Mouse (Mus musculus) thymus, postnatal 0 days (tissue): ENCODE measurements around the gene Xylb. TPM values are rescaled to one million over a fixed set of nuclear protein-coding genes. Genes with fewer than 3 reads are reported as not detected.

Experiments used
- DNase-seq: peaks from one replicate; pipeline ENCODE4 v3.0.0-alpha.2; 2015; ENCODE audit warnings: low spot score
- polyA plus RNA-seq: library from polyadenylated mRNA; unstranded; fragments of >200 nt; fragmentation: Nextera tagmentation; extraction: Ambion mirVana; gene quantifications from 2 replicates; pipeline ENCODE4 v1.2.1, GENCODE M21; 2015

Gene Xylb
- 0.99 and 1.5 TPM in 2 replicates for polyA plus RNA-seq

DNA sequence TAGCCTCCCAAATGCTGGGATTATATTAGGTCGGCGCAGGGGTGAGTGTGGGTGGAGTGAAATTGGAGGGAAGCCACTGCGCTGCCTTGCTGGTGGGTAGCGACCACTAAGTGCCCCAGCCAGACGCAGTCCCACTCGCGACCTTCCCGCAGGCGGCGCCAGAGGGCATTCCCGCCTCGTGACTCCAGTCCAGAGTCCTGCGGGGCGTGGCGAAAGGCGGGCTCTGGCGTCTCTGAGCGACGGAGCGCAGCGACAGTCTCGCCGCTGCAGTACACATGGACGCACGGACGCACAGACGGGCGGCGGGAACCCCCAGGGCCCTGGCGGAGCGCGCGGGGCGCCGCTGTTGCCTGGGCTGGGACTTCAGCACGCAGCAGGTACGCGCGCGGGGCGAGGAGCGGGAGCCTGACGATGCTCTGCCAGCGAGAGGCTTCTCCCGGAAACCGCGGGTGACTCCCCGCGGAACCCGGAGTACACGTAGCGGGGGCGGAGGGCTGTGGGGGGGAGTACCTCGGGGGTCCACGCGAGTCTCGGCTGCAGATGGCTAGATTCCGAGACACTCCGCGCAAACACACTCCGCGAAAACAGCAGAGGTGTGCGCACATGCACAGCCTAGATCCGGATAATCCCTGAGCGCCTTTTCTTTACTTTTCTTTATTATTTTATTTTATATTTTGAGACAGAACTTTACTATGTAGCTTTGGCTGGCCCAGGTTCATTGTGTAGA is at the start of gene Xylb:
Gene Xylb (plus strand): TSS at position 51 of the 727 bp plus-strand sequence.
- DNase-seq, result peak; percentile 76

DNA sequence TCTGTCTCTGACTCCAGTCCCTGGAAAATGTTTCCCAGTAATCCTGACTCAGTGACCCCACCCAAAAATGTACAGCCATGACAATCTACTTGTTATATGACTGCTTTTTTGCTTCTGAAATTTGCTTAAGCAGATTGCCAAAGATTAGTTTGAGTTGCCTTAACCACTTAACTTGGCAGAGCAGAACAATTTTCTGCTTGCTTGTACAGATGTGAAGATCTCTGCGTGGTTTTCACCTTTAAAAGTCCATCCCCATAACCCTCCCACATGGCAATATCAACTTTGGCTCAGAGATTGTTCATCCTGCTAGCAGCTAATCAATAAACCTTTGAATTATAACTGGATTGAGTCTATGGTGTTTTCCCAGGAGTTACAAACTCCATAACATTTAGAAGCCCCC is 48.1 kb upstream of the Xylb start:
- DNase-seq, result no peak

DNA sequence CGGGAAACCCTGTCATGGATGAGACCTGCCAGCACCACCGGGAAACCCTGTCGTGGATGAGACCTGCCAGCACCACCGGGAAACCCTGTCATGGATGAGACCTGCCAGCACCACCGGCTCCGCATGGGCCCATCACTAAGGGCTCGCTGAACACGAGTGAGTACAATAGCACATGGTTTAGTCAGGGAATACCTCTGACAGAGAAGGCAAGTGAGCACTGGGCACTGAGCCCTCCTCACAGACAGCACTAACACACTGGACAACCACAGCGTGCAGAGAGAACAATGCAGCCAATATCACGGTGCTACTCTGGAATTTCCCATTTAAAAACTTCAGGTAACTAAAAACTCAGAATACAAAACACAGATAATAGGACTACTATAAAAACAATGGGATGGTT is 44.1 kb upstream of the Xylb start:
- DNase-seq, result no peak

DNA sequence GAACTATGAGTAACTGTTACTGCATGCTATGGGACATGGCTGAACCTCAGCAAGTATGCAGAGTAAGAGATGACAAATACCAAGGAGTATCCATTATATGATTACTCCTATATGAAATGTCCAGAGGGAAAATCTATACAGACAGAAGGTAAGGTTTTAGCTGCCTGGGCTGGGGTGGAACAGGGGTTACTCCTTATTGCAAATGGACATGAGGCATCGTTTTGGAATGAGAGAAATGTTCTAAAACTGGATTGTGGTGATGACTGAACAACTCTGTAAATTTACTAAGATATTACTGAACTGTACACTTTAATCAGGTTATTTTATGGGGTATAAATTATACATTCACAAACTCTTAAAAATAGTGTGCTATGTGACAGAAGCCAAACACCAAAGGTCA is 38.3 kb upstream of the Xylb start:
- no peak for DNase-seq

DNA sequence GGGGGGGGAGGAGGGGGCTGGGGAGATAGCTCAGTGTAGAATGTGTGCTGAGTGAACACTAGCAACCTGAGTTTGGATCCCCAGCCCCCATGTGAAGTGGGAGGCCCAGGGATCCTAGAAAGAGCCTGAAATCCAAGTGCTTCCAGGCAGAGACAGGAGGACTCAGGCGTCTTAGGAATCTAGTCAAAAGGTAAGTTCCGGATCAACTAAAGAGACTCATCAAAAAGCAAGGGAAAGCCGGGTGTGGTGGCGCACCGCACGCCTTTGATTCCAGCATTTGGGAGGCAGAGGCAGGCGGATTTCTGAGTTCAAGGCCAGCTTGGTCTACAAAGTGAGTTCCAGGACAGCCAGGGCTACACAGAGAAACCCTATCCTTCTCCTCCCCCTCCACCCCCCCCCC is 36.7 kb upstream of the Xylb start:
- DNase-seq, result no peak

DNA sequence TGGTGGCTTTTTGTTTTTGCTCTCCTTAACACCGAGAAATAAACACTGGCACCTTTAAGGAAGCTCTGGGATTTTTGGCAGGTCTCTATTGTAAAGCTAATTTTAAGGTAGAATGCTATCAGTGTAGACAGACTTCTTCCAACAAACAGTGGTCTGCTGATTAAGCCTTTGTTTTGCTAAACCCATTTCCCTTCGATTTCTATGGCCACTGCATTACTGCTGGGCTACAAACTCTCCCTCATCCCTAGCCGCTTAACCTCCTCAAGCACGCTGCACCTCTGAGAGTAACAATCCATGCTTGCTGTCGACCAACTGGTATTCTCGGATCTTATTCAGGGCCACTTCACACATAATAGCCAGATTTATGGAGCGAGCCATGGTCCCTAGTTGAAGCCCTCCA is 36.2 kb upstream of the Xylb start:
- DNase-seq, result no peak

DNA sequence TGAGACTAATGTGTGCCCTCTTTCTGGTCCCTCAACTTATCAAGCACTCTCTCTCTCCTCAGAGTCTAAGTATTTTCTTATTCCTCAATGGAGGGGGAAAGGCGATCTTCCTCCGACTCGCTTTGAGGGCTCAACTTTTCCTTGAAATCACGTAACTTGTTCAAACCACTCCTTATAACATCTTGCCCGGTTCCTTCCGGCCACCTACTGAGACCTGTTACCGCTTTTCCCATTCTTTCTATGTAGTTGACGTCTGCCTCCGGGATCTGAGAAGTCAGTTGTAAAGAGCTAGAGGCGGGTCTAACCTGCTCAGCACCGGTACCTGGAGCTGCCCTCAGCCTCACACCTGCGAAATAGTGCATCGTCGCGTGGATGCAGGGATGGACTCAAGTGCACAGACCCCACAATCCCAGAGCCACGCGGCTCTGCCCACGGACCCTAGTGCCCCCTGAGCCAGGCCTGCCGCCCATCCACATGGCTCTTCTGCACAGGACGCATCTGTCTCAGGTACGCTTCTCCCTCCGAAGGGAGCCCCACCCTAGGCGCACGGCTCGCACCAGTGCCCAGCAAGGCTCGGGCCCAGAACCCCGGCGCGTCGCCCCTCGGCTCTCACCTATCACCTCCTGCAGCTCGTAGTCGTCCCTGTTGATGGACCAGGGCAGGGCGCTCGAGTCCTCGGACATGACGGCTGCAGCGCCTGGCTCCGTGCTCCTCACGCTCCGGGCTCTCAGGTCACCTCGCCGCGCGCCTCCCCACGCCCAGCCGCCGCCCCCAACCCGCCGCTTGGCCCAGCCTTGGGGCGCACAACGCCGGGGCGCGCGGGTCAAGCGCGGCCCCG is 35.6 kb upstream of the Xylb start:
- peak; percentile 11 for DNase-seq

DNA sequence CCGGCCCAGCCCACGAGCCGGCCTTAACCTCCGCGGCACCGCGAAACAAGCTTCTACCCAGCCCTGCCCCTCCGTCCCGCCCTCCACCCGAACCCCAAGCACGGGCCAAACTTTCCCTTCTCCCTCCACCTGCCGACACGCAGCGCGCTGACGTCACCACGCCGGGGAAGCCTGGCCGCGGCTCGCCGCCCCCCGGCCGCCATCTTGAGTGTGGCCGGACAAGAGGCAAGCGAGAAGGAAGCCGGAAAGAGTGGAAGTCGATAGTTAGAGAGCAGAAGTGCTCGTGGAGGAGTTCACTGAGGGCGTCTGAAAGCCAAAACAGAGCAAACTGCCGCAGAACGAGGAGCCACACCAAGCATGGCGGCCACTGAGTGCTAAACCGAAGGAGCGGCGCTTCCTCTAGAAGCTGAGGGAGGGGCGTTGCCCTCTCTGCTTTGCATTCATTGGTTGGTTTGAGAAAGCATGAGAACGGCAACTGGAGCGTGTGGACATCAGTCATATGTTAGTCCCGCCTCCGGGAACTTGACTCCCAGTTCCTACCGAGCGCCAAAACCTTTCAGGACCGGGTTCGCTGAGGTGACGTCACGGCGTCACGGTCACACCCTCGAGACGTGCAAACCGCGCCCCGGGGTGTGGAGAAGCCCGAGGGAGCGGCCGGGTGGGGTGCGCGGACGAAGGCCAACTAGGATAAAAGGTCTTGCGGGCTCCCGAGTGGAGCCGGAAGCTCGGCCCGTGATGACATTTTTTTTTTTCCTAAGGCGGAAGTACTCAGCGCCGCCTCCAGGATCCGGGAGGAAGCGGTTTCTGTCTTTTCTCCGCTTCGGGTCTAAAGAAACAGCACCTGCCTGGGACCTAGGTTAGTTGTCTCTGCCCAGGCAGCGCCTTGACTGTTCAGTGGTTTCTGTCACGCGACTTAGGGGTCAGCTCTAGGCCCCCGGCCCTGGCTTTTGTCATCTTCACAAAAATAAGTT is 34.6 kb upstream of the Xylb start, which contains the start of gene Oxsr1:
Gene Oxsr1 (minus strand): TSS at position 139 of the 971 bp plus-strand sequence.
- peak; percentile 99 for DNase-seq

DNA sequence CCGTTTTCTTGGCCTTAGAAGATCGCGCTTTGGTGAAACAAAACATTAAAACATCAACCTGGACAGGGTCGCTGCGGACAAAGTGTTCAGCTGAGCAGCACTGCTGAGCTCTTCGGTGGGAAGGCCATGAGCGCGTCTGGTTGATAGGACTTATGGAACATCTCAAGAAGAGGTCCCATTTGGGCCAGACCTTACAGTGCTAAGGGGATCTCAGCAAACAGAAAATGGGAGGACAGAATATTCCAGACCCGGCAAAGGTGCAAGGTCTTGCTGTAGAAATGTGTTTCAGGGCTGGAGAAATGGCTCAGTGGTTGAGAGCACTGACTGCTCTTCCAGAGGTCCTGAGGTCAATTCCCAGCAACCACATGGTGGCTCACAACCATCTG is 33.9 kb upstream of the Xylb start:
- DNase-seq, result no peak

DNA sequence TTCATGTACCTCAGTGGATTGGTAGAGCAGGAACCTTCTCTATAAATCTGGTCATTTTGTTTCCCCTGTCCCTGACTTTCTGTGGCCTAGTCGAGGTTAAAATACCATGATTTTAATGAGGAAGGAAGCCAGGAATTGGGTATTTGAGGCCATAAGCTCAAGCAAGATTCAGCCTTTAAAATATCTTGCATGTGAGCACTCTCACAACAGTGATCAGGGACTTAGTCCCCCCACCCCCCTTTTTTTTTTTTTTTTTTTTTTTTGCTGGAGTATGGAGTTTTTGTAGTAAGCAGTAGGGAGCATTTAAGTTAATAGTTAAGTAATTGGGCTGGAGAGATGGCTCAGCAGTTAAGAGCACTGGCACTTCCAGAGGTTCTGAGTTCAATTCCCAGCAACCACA is 33.1 kb upstream of the Xylb start:
- no peak for DNase-seq

DNA sequence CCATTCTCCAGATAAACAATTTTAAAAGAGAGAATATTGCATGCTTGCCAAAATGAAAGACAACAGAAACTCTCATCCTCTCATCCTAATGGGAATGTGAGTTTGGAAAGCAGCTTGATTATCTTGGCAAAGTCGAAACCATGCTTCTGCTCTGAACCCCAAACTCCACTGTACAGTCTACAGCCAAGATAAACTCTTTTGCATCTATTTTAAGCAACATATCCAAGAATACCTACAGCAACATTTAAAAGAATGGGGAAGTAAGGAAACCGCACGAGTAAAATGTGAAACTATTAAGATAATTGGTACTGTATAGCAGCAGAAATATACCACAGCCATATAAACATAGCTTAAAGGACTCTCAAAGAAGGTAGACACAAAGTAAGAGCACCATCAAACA is 28.7 kb upstream of the Xylb start:
- DNase-seq, result no peak

DNA sequence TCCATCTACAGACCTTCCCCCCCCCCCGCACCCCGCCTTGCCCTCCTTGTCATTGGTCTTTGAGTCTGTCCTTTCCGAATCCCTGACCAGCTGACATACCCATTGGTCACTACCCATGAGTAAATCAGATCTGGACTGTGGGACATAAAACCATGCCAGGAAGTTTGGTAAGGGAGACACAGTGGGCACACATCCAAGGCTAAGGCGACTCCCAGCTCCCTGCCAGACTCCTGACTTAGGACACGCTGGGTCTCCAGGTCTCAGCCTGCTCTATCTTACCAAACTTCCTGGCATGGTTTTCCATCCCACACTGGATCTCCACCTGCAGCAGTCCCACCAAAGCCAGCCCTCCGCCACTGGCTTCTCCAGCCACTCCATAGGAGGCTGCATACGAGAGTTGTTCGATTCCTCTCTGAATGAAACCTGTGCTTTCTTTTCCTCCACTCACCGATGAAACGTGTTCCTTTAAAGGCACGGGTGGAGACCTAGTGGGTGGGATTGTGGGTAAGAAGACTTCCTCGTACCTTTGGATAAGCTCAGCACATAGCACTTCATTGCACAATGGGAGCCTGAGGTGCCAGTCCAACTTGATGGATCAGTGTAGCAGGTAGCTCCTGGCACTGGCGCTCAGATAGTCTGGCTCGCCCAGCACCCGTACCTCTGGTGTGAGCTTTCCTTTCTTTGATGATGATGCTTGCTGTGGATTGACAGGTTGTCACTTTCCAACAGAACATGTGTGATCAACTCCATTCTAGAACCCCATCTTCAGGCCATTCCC is 26.8 kb upstream of the Xylb start:
- DNase-seq, result no peak

DNA sequence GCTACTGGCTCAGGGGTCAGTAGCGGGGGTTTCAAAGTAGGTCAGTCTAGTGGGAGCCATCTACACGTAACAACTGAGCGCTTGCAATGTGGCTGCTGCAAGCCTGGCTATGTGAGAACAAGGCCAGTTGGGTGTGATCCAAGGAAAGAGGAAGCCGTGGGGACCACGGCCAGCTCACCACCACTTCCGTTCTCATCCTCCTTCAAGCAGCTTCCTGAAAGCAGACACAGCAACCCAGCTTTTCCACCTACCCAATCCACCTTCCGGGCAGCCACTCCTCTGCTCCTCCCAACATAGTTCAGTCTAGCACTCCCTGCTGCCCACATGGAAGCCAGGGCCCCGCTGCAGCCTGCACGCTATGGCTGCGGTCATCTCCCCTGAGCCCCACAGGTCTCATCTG is 22.9 kb upstream of the Xylb start:
- DNase-seq, result peak; percentile 55

DNA sequence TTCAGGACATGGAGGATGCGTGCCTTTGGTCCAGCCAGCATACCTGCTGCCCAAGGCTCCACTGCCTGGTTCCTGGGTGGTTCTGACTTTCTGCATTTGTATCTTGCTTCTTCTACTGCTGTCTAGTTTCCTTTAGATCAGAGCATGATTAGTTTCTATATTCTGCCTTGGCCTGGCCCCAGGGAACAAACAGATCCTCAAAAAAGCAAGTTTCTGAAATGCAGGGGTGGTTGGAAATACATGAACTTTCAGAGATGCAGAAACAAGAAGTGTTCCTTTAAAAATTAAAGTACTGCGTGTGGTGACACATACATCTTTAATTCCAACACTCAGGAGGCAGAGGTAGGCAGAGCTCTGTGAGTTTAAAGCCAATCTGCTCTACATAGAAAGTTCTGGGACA is 22.3 kb upstream of the Xylb start:
- no peak for DNase-seq

DNA sequence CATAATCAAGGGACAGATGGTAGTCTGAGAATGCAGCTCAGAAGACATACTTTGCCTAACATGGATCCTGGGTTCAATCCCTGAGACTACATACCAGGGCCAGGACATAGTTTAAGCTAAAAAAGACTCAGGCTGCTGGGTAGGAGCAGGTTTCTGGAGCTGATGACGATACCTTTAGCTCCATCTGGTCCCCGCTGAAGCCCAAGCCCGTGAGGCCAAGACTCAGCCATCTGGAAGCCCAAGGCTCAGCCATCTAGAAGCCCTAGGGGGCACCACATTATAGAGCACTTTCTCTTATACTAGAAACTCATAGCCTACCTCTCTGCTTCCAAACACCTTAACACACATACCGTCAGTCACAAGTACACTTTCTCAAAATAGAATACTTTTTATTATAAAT is 21.6 kb upstream of the Xylb start:
- DNase-seq, result no peak

DNA sequence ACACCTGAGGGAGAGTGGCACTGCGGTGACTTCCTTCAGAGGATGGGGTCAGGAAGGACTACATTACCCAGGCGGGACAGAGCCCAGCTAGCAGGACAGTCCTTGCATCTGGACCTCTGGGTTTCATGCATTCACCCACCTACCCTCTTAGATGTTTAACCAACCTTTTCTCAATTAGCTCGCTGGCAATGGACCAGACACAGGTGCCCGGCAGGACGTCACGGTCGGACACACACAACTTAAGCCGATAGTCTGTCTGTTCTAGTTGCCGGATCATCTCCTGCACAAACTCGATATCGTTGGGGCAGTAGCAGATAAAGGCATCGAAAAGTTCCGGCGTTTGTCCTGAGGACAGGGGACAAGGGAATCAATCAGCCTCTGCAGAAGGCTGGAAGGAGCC is 19.3 kb upstream of the Xylb start:
- DNase-seq, result no peak

DNA sequence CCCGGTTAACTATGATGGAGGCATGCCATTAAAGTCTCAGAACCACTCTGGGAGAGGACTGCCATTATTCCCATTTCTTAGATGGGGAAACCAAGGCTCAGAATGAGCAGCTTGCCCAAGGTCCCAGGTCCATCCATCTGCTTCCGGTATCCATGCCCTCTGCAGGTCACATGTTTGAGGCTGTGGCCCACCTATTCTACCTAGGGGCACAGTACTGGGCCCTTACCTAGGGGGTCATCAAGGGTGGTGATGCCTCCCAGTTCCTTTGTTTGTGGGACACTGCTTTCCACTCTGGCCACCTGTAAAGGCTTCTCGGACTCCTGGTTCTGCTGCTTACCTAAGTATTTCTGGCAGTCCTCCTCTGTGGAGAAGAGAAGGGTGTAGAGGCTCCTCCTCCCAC is 18.8 kb upstream of the Xylb start:
- no peak for DNase-seq

DNA sequence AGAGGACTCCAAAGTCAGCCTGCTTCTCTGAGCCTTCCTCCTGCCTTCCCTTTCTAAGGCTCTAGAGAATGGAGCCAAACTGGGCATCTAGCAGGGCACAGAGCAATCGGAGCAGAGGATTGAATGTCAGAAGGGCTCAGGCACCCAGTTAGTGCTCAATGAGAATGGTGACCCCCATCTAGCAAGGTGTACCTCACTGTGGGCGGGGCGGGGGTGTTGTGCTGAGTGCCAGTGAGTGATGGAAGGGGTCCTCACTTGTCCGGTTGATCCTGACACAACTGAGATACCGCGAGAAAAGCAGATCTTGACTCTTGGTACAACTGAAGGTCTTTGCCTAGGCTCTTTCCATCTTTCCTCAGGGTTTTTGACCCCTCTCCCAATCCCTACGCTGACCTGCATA is 18.1 kb upstream of the Xylb start:
- DNase-seq, result no peak

DNA sequence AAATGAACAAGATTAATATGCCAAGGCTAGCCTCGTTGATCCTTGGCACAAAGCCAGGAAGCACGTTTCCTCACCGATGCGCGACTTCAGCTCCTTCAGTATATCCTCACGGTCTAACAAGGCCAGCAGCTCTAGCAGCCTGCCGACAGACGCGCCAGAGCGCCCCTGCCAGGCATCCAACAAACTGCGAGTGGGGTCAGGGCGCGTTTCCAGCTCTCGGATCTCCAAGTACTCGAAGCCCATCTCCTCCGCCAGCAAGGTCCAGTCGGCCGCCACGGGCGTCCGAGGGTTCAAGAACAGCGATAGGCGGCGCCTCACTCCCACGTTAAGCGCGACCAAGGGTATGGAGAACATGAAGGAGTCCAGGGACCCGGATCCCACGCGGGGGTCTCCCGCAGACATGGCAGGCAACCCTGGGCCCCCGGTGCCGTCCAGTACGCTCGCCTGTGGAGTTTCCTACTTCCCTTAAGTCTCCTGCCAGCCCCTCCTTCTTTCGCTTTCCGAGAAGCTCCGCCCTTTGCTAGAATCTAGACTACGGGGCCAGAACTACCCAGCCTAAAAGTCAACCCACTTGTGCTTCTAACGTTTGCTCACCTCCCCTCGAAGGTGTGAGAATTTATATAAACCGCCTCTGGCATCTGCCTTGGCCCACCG is 17.5 kb upstream of the Xylb start, which contains the start of gene Acaa1a:
Gene Acaa1a (plus strand): TSS at position 119 of the 654 bp plus-strand sequence.
- DNase-seq, result peak; percentile 69

DNA sequence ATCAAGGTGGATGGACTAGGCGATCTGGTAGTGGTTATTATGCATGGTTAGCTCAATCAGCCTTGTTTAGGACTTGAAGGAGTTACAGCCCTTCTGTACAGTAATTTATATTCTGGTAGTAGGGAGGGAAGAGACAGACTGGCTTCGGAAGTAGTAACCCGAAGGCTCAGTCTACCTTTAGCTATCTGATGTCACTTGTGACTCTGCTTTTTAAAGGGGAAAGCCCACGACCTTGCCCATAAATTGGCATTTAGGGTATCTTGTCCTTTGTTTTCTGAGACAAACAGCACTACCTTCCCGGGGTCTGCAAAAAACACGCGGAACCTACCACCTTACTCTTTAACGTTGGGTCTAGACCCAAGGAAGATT is 17.0 kb upstream of the Xylb start:
- DNase-seq, result no peak
